Mouse (Mus musculus): ENCODE data around the gene Tmem176a.
"Not testable (repeated sequence)": the region's sequence is repeated elsewhere in the genome, so short reads cannot be mapped to it uniquely, and the experiment has no call there.

Tmem176a gene

GRCm38 (mm10) chr6:48842111-48842842 lies 1.6 kb downstream of the Tmem176a start:
- no peak for DNase-seq (ENCODE audit: low spot score)

GRCm38 (mm10) chr6:48845086-48845485 lies 4.4 kb downstream of the Tmem176a start:
- DNase-seq (ENCODE audit: low spot score) = no peak

- no peak for DNase-seq (ENCODE audit: low spot score)
These were observed 11.2 kb downstream of the Tmem176a start for GRCm38 (mm10) chr6:48851820-48852491.

- DNase-seq (ENCODE audit: low spot score) = no peak
These were observed 13.4 kb downstream of the Tmem176a start for GRCm38 (mm10) chr6:48854155-48854554.

GRCm38 (mm10) chr6:48857613-48858302 lies 17.0 kb downstream of the Tmem176a start:
- DNase-seq (ENCODE audit: low spot score) = no peak

- DNase-seq (ENCODE audit: low spot score) = peak; percentile 52
These were observed 19.6 kb downstream of the Tmem176a start for GRCm38 (mm10) chr6:48860130-48860815.

- no peak for DNase-seq (ENCODE audit: low spot score)
These were observed 20.1 kb downstream of the Tmem176a start for GRCm38 (mm10) chr6:48860851-48861250.

- DNase-seq (ENCODE audit: low spot score) = no peak
These were observed 21.0 kb downstream of the Tmem176a start for GRCm38 (mm10) chr6:48861616-48862280.

- DNase-seq (ENCODE audit: low spot score) = no peak
These were observed 22.1 kb downstream of the Tmem176a start for GRCm38 (mm10) chr6:48862816-48863215.

- no peak for DNase-seq (ENCODE audit: low spot score)
These were observed 22.8 kb downstream of the Tmem176a start for GRCm38 (mm10) chr6:48863488-48863887.

GRCm38 (mm10) chr6:48864181-48864580 lies 23.5 kb downstream of the Tmem176a start:
- no peak for DNase-seq (ENCODE audit: low spot score)

- DNase-seq (ENCODE audit: low spot score) = no peak
These were observed 24.0 kb downstream of the Tmem176a start for GRCm38 (mm10) chr6:48864723-48865122.

GRCm38 (mm10) chr6:48865152-48865745 lies 24.5 kb downstream of the Tmem176a start:
- DNase-seq (ENCODE audit: low spot score) = no peak

GRCm38 (mm10) chr6:48866355-48866950 lies 25.7 kb downstream of the Tmem176a start:
- DNase-seq (ENCODE audit: low spot score) = not testable (repeated sequence)

GRCm38 (mm10) chr6:48867158-48867557 lies 26.4 kb downstream of the Tmem176a start:
- no peak for DNase-seq (ENCODE audit: low spot score)

GRCm38 (mm10) chr6:48869774-48870173 lies 29.1 kb downstream of the Tmem176a start:
- DNase-seq (ENCODE audit: low spot score) = no peak

- DNase-seq (ENCODE audit: low spot score) = no peak
These were observed 31.9 kb downstream of the Tmem176a start, which contains the start of gene Aoc1 for GRCm38 (mm10) chr6:48872596-48872995. Aoc1 (plus strand) TSS chr6:48872896.

GRCm38 (mm10) chr6:48874576-48874975 lies 33.9 kb downstream of the Tmem176a start:
- DNase-seq (ENCODE audit: low spot score) = no peak

GRCm38 (mm10) chr6:48875515-48875914 lies 34.8 kb downstream of the Tmem176a start:
- no peak for DNase-seq (ENCODE audit: low spot score)

GRCm38 (mm10) chr6:48876510-48877135 lies 35.9 kb downstream of the Tmem176a start:
- DNase-seq (ENCODE audit: low spot score) = no peak

Measured in T-cell, adult 2 months (primary cell).